ENCODE assay signal across 13 mouse cellular contexts in genomic region chr13:111744233-111745000, GRCm38 (mm10).
A peak's percentile ranks its signal among the peaks of the same experiment; 100 is the strongest.
DNase-seq lines count a peak whose midpoint lies in the region; ATAC-seq lines count a peak whose summit lies in the region.
"Had no signal": no experiment of that assay in that cellular context is flagged by ENCODE, and none has a peak within 500 bp of the region (broad histone marks: within the 10 kb centered on the region; RNA-seq: fewer than 3 reads in every experiment).

No protein-coding gene starts in this region.

- peak overlapping the region; percentile 53 for H3K9ac ChIP-seq in liver, embryonic 13.5 days
- no peak overlapping the region for H3K9ac ChIP-seq in neural tube, embryonic 15.5 days (replicated peaks)
- H3K9ac ChIP-seq: lung, embryonic 15.5 days; midbrain, embryonic 13.5 days had no signal

- no peaks in the 10 kb centered on the region for H3K27me3 ChIP-seq in megakaryocyte, embryonic 14.5 days (replicated peaks)
- no peaks in the 10 kb centered on the region for H3K27me3 ChIP-seq in liver, embryonic 13.5 days
- no peaks in the 10 kb centered on the region for H3K27me3 ChIP-seq in neural tube, embryonic 15.5 days (replicated peaks)
- no peaks in the 10 kb centered on the region for H3K27me3 ChIP-seq in hindbrain, embryonic 10.5 days (ENCODE audit: insufficient read depth, poor library complexity, severe bottlenecking)
- H3K27me3 ChIP-seq: lung, embryonic 15.5 days; midbrain, embryonic 13.5 days had no signal

- no peaks in the 10 kb centered on the region for H3K9me3 ChIP-seq in megakaryocyte, embryonic 14.5 days
- no peaks in the 10 kb centered on the region for H3K9me3 ChIP-seq in liver, embryonic 13.5 days (replicated peaks)
- no peaks in the 10 kb centered on the region for H3K9me3 ChIP-seq in neural tube, embryonic 15.5 days (replicated peaks)
- H3K9me3 ChIP-seq in hindbrain, embryonic 10.5 days, result no peaks in the 10 kb centered on the region
- H3K9me3 ChIP-seq: lung, embryonic 15.5 days; midbrain, embryonic 13.5 days had no signal

- peaks cover 27% of the 10 kb centered on the region for H3K4me1 ChIP-seq in megakaryocyte, embryonic 14.5 days
- peaks cover 50% of the 10 kb centered on the region for H3K4me1 ChIP-seq in liver, embryonic 13.5 days (replicated peaks)
- H3K4me1 ChIP-seq in neural tube, embryonic 15.5 days, result no peaks in the 10 kb centered on the region
- H3K4me1 ChIP-seq in hindbrain, embryonic 10.5 days (replicated peaks), result no peaks in the 10 kb centered on the region
- H3K4me1 ChIP-seq: lung, embryonic 15.5 days; midbrain, embryonic 13.5 days had no signal

- peak overlapping the region; percentile 92 for H3K27ac ChIP-seq in liver, embryonic 13.5 days
- no peak overlapping the region for H3K27ac ChIP-seq in neural tube, embryonic 15.5 days (replicated peaks)
- H3K27ac ChIP-seq in hindbrain, embryonic 10.5 days, result no peak overlapping the region
- H3K27ac ChIP-seq: kidney, postnatal 0 days; lung, embryonic 15.5 days; midbrain, embryonic 13.5 days had no signal

- H3K36me3 ChIP-seq in megakaryocyte, embryonic 14.5 days (replicated peaks; ENCODE audit: low read length), result peaks cover 18% of the 10 kb centered on the region
- peaks cover 20% of the 10 kb centered on the region for H3K36me3 ChIP-seq in liver, embryonic 13.5 days
- peaks cover 11% of the 10 kb centered on the region for H3K36me3 ChIP-seq in neural tube, embryonic 15.5 days
- H3K36me3 ChIP-seq in hindbrain, embryonic 10.5 days, result peaks cover 14% of the 10 kb centered on the region

- WGBS in liver, embryonic 13.5 days (ENCODE audit: insufficient replicate concordance), result 52% methylated on average over 6 of the region's 6 CpGs
- WGBS in neural tube, embryonic 15.5 days, result 82% methylated on average over 6 of the region's 6 CpGs
- 88% methylated on average over 6 of the region's 6 CpGs for WGBS in hindbrain, embryonic 10.5 days

- peak; percentile 44 for DNase-seq in c-Kit-negative CD71-positive TER-119-positive erythroid progenitor cells, embryonic 14.5 days (ENCODE audit: low read depth, low spot score)
- DNase-seq in liver, embryonic 13.5 days, result peak; percentile 33
- no peak for DNase-seq in left cerebral cortex, adult 9 months (ENCODE audit: low spot score in 2 of 2)
- no peak for DNase-seq in hindbrain, embryonic 10.5 days (ENCODE audit: low spot score)
- DNase-seq: heart, adult 18-20 months; layer of hippocampus, adult 9-11 months; right cerebral cortex, postnatal 4 days had no signal

- ATAC-seq in megakaryocyte, adult 5-6 weeks (ENCODE audit: poor library complexity, severe bottlenecking), result no peak
- peak; percentile 87 for ATAC-seq in liver, embryonic 13.5 days (ENCODE audit: low read depth)
- no peak for ATAC-seq in neural tube, embryonic 15.5 days (ENCODE audit: low FRiP score)
- ATAC-seq: midbrain, embryonic 13.5 days had no signal

- H3K4me2 ChIP-seq in liver, embryonic 13.5 days, result peak overlapping the region; percentile 48
- no peak overlapping the region for H3K4me2 ChIP-seq in neural tube, embryonic 15.5 days
- H3K4me2 ChIP-seq: lung, embryonic 15.5 days; midbrain, embryonic 13.5 days had no signal

- peak overlapping the region; percentile 40 for H3K4me3 ChIP-seq in megakaryocyte, embryonic 14.5 days (replicated peaks)
- no peak overlapping the region for H3K4me3 ChIP-seq in liver, embryonic 13.5 days (replicated peaks)
- H3K4me3 ChIP-seq in neural tube, embryonic 15.5 days (replicated peaks), result no peak overlapping the region
- no peak overlapping the region for H3K4me3 ChIP-seq in hindbrain, embryonic 10.5 days
- H3K4me3 ChIP-seq: lung, embryonic 15.5 days; midbrain, embryonic 13.5 days had no signal

Comparison
In these comparisons a context has a peak if more than half of its experiments do, and no peak if none do; other contexts are left out.
1. DNase-seq: peak in c-Kit-negative CD71-positive TER-119-positive erythroid progenitor cells, embryonic 14.5 days (single experiment) and liver, embryonic 13.5 days (single experiment); none in left cerebral cortex, adult 9 months (0 of 2) and hindbrain, embryonic 10.5 days (single experiment).